Mouse (Mus musculus): ENCODE measurements around the gene Rtn4rl2. TPM values are rescaled to one million over a fixed set of nuclear protein-coding genes. Genes with fewer than 3 reads are reported as not detected.

The Rtn4rl2 gene
- polyA plus RNA-seq, 1 experiment from 2014 or later = 1.6 TPM

Small RNAs within 50 kb of the gene (microRNA-seq; reads per million reads assigned to microRNA genes)
- gene Gm24332 = not detected

Other genes starting within 250 kb of the Rtn4rl2 start
- gene Ctnnd1, start 235.9 kb downstream of the Rtn4rl2 start, polyA plus RNA-seq (2015; fragmentation: Nextera tagmentation; extraction: Ambion mirVana) = 50.3 and 54.7 TPM in 2 replicates
- gene Btbd18, start 227.6 kb downstream of the Rtn4rl2 start, polyA plus RNA-seq (2015; fragmentation: Nextera tagmentation; extraction: Ambion mirVana) = 0.26 and 0.34 TPM in 2 replicates
- gene Selenoh, start 215.9 kb downstream of the Rtn4rl2 start, polyA plus RNA-seq (2015; fragmentation: Nextera tagmentation; extraction: Ambion mirVana) = 355 and 388 TPM in 2 replicates
- gene Gm28635, start 208.7 kb downstream of the Rtn4rl2 start, polyA plus RNA-seq (2015; fragmentation: Nextera tagmentation; extraction: Ambion mirVana) = not detected in 2 replicates
- 41.3 and 44.4 TPM in 2 replicates for gene Med19, start 208.3 kb downstream of the Rtn4rl2 start, polyA plus RNA-seq (2015; fragmentation: Nextera tagmentation; extraction: Ambion mirVana)
- 174 and 179 TPM in 2 replicates for gene Tmx2, start 207.6 kb downstream of the Rtn4rl2 start, polyA plus RNA-seq (2015; fragmentation: Nextera tagmentation; extraction: Ambion mirVana)
- 29.8 and 30.2 TPM in 2 replicates for gene Zdhhc5, start 171.5 kb downstream of the Rtn4rl2 start, polyA plus RNA-seq (2015; fragmentation: Nextera tagmentation; extraction: Ambion mirVana)
- gene Clp1, start 159.4 kb downstream of the Rtn4rl2 start, polyA plus RNA-seq (2015; fragmentation: Nextera tagmentation; extraction: Ambion mirVana) = 29.1 and 31.6 TPM in 2 replicates
- 8.7 and 9.4 TPM in 2 replicates for gene Ypel4, start 152.7 kb downstream of the Rtn4rl2 start, polyA plus RNA-seq (2015; fragmentation: Nextera tagmentation; extraction: Ambion mirVana)
- gene Gm19426, start 143.1 kb downstream of the Rtn4rl2 start, polyA plus RNA-seq (2015; fragmentation: Nextera tagmentation; extraction: Ambion mirVana) = 13.2 and 13.7 TPM in 2 replicates
- gene Serping1, start 111.3 kb downstream of the Rtn4rl2 start, polyA plus RNA-seq (2015; fragmentation: Nextera tagmentation; extraction: Ambion mirVana) = 86.7 and 109 TPM in 2 replicates
- gene Ube2l6, start 87.9 kb downstream of the Rtn4rl2 start, polyA plus RNA-seq (2015; fragmentation: Nextera tagmentation; extraction: Ambion mirVana) = 42.8 and 51.1 TPM in 2 replicates
- gene Smtnl1, start 64.1 kb downstream of the Rtn4rl2 start, polyA plus RNA-seq (2015; fragmentation: Nextera tagmentation; extraction: Ambion mirVana) = 0.42 and 0.43 TPM in 2 replicates
- 54.2 and 54.4 TPM in 2 replicates for gene Timm10, start 59.7 kb downstream of the Rtn4rl2 start, polyA plus RNA-seq (2015; fragmentation: Nextera tagmentation; extraction: Ambion mirVana)
- 16.5 and 20.7 TPM in 2 replicates for gene Slc43a1, start 47.9 kb downstream of the Rtn4rl2 start, polyA plus RNA-seq (2015; fragmentation: Nextera tagmentation; extraction: Ambion mirVana)
- 52.4 and 56.3 TPM in 2 replicates for gene Slc43a3, start 49.9 kb upstream of the Rtn4rl2 start, polyA plus RNA-seq (2015; fragmentation: Nextera tagmentation; extraction: Ambion mirVana)
- gene Prg2, start 93.8 kb upstream of the Rtn4rl2 start, polyA plus RNA-seq (2015; fragmentation: Nextera tagmentation; extraction: Ambion mirVana) = 0.27 and 0.77 TPM in 2 replicates
- not detected in 2 replicates for gene Prg3, start 101.5 kb upstream of the Rtn4rl2 start, polyA plus RNA-seq (2015; fragmentation: Nextera tagmentation; extraction: Ambion mirVana)
- gene Ssrp1, start 150.5 kb upstream of the Rtn4rl2 start, polyA plus RNA-seq (2015; fragmentation: Nextera tagmentation; extraction: Ambion mirVana) = 299 and 307 TPM in 2 replicates
- 0.90 and 1.3 TPM in 2 replicates for gene P2rx3, start 150.8 kb upstream of the Rtn4rl2 start, polyA plus RNA-seq (2015; fragmentation: Nextera tagmentation; extraction: Ambion mirVana)
- gene Tnks1bp1, start 161.3 kb upstream of the Rtn4rl2 start, polyA plus RNA-seq (2015; fragmentation: Nextera tagmentation; extraction: Ambion mirVana) = 29.2 and 39.2 TPM in 2 replicates
- gene Aplnr, start 249.5 kb upstream of the Rtn4rl2 start, polyA plus RNA-seq (2015; fragmentation: Nextera tagmentation; extraction: Ambion mirVana) = 94.6 and 104 TPM in 2 replicates